Mouse (Mus musculus): ENCODE measurements around the gene Spred3.

Spred3 gene

DNA sequence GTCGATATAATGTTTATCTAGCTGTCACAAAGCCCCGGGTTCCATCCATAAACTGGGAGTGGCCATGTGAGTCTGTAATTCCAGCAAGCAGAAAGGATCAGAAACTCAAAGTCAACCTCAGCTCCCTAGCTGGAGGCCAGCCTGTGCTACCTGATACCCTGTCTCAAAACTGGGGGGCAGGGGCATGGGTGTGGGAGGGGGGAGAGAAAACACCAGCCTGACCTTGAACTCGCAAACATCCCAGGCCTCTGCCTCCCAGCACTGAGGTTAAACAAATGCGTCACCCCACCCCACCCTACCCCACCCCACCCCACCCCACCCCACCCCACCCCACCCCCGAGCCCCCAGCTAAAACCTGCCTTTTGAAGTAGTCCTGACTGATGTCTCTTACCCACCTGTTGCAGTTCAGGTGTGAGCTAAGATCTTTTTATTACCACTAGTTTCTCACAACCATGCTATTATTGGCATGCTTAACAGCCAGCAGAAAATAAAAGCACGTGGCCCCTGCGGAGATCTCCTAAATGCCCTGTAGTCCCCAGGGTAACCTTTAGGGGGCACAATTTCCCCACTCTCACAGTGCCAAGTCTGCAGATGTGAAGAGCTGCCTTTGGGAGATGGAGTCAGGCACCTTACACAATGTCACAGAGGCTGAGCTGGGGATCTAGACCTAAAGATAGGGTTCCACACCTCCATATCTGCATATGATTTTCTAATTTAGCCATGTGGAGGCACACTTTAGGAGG is 43.9 kb downstream of the Spred3 start:
- DNase-seq (ENCODE audit: low spot score), result peak; percentile 66

DNA sequence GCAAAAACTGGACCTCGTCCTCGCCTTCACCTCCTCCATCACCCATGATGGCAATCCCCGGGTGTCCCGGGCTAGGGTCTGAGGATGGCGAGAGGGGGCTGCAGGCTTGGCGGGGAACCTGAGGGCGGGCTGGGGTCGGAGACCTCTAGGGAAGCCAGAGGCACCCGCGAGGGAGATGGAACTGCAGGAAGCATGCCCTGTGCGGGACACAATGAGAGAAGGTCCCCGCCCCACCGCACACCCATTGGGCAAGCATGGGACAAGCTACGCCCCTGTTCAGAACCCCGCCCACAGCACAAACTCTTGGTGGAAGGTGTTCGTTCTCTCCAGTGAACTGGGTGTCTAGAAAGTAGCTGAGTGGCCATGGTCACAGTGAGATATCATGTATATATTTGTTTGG is 45.2 kb downstream of the Spred3 start, which contains the start of gene Ryr1:
TSS of gene Ryr1 (minus strand) at position 210 of the 400 bp plus-strand sequence.
- DNase-seq (ENCODE audit: low spot score), result peak; percentile 59

DNA sequence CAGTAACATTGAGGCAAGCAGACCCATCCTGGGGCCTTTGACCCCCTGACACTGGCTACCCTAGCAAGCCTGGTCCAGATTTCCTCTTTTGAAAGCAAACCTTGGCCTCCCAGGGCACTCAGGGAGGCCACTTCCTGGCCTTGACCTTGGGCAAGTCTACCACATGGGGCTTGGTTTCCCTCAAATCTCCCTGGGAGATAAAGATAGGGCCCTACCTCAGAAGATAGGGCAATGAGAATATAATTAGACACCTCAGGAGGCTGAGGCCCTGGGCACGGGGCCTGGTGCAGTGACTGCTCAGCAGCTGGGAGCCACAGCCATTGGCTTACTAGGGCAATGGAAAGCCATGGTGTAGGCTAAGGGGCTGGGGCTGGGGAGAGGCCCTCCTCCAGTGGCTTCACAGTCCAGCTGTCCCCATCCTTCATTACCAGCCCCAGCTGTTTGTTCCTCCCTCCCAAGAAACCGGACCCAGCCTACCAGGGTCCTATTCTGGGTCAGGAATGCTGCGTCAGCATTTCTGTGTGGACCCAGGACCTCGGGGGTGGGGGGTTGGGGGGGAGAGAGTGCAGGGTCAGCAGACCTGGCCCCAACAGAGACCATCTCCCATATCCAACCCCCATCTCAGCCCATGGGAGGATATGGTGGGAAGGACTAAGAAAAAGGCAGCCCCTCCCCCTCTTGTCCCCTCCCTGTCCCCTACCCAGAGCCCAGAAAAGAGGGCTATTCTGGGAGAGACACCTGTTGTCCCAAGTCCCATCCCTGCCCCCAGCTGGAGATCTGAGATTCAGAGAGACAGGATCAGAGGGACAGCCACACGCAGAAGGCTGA is 46.5 kb downstream of the Spred3 start:
- DNase-seq (ENCODE audit: low spot score), result no peak

DNA sequence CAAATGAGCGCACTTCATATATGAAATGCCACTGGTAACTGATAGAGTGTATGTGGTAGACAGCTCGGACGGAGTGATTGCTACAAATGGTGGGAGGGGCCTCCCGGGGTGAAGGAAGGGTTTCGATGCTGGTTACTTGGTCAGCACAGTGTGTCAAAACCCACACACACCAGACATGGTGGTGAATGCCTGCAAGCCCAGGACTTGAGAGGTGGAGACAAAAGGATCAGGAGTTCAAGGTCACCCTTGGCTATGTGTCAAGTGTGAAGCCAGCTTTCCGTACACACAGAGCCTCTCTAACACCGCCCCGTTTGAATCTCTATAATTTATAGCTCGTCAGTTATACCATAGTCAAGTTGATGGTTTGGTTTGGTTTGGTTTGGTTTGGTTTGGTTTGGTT is 47.4 kb downstream of the Spred3 start:
- no peak for DNase-seq (ENCODE audit: low spot score)

- no peak for DNase-seq (ENCODE audit: low spot score)
Observed at GRCm38 (mm10) chr7:29119526-29119925, 50.7 kb downstream of the Spred3 start.

DNA sequence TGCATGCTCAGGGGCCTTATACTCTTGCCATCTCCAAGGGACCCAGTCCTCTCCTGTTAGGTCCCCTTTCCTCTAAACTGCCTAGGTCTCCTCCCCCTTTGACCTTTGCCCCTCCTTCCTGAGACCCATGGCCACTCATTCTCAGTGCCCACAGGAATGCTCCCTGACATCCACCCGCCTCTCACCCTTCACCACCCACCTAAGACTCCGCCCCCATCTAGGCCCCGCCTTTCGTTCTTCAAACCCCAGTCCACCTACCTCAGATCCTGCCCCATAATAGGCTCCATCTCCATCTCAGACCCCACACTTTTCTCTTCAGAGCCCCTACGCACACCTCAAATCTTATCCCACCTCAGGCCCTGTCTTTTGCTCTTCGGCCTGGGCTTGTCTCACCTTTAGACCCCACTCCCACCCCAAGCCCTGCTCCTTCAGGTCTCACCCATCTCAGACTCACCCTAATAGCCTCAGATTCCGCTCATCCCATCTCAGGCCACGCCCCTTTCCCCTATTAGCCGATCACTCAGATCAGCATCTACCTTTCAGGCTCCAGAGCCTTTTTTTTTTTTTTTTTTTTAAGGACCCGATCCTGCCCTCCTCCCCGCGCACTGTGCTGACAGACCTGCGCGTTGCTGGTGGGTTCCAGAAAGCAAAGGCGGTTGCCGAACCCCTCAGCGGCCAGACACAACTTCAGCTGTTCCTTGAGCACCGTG is 51.9 kb downstream of the Spred3 start:
- DNase-seq (ENCODE audit: low spot score), result no peak

DNA sequence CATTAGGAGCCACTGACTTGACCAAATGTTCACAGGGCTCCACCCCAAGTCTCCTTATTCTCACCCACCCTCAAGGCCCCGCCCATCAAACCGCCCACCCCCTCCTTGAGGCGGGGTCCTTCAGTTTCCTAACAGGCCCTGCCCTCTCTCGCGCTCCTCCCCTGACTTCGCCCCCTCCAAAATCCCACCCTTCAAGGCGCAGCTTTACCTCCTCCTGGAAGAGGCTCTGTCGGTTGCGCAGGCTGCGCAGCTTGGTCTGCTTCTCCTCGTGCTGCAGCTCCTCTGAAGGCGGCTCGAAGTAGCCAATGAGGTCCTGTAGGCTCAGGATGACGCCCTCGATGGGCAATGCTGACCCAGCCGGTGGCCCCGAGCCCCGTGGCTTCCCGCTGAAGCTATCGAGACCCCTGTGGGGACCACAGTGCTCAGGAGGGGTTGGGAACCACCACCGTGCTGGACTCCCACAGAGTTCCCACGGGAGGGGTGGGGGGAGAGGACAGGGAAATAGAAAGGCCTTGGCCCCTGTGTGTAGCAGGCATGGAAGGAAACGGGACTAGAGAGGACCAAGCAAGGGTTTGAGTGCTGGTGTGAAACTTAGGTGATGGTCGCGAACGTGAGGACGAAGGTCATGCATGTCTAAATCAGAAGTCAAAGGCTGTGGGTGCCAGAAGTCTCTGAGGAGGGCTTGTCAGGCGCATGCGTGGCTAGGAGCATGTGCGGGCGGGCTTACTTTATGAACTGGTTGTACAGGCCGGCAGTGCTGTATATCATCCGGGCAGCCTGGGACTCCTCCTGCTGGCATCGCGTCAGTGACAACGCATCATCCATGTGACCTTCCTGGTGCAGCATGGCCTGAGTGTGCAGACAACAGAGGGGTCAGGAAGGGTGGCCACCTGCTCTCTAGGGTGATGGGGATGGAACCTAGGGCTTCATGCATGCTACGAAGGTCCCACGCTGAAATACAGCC is 60.9 kb downstream of the Spred3 start:
- peak; percentile 75 for DNase-seq (ENCODE audit: low spot score)
